Mouse (Mus musculus): Measurements from ENCODE around the gene Sim2.

Sim2 gene

GRCm38 (mm10) chr16:94084711-94085602 is at the start of gene Sim2:
Gene Sim2, plus strand, starts transcription at chr16:94084931.
- no peak for DNase-seq (ENCODE audit: low read depth, low spot score)

GRCm38 (mm10) chr16:94037280-94037679 is 47.5 kb upstream of the Sim2 start:
- no peak for DNase-seq (ENCODE audit: low read depth, low spot score)

- peak; percentile 59 for DNase-seq (ENCODE audit: low read depth, low spot score)
These were observed 46.3 kb upstream of the Sim2 start for GRCm38 (mm10) chr16:94038272-94038985.

- DNase-seq (ENCODE audit: low read depth, low spot score) = no peak
These were observed 45.8 kb upstream of the Sim2 start for GRCm38 (mm10) chr16:94038986-94039341.

GRCm38 (mm10) chr16:94040485-94040884 is 44.2 kb upstream of the Sim2 start:
- DNase-seq (ENCODE audit: low read depth, low spot score) = no peak

- DNase-seq (ENCODE audit: low read depth, low spot score) = peak; percentile 20
These were observed 43.5 kb upstream of the Sim2 start for GRCm38 (mm10) chr16:94041065-94041712.

- no peak for DNase-seq (ENCODE audit: low read depth, low spot score)
These were observed 40.9 kb upstream of the Sim2 start for GRCm38 (mm10) chr16:94043797-94044196.

GRCm38 (mm10) chr16:94044996-94045395 is 39.7 kb upstream of the Sim2 start:
- DNase-seq (ENCODE audit: low read depth, low spot score) = no peak

GRCm38 (mm10) chr16:94050368-94050767 is 34.4 kb upstream of the Sim2 start:
- no peak for DNase-seq (ENCODE audit: low read depth, low spot score)

GRCm38 (mm10) chr16:94055176-94055575 is 29.6 kb upstream of the Sim2 start:
- DNase-seq (ENCODE audit: low read depth, low spot score) = no peak

GRCm38 (mm10) chr16:94055576-94055975 is 29.2 kb upstream of the Sim2 start:
- no peak for DNase-seq (ENCODE audit: low read depth, low spot score)

GRCm38 (mm10) chr16:94059820-94060219 is 24.9 kb upstream of the Sim2 start:
- DNase-seq (ENCODE audit: low read depth, low spot score) = no peak

- no peak for DNase-seq (ENCODE audit: low read depth, low spot score)
These were observed 20.5 kb upstream of the Sim2 start for GRCm38 (mm10) chr16:94064211-94064610.

- no peak for DNase-seq (ENCODE audit: low read depth, low spot score)
These were observed 18.7 kb upstream of the Sim2 start for GRCm38 (mm10) chr16:94065728-94066674.

GRCm38 (mm10) chr16:94066771-94067170 is 18.0 kb upstream of the Sim2 start:
- DNase-seq (ENCODE audit: low read depth, low spot score) = no peak

GRCm38 (mm10) chr16:94067280-94067679 is 17.5 kb upstream of the Sim2 start:
- DNase-seq (ENCODE audit: low read depth, low spot score) = no peak

GRCm38 (mm10) chr16:94069061-94069460 is 15.7 kb upstream of the Sim2 start:
- no peak for DNase-seq (ENCODE audit: low read depth, low spot score)

GRCm38 (mm10) chr16:94070920-94071319 is 13.8 kb upstream of the Sim2 start:
- no peak for DNase-seq (ENCODE audit: low read depth, low spot score)

- DNase-seq (ENCODE audit: low read depth, low spot score) = no peak
These were observed 13.3 kb upstream of the Sim2 start for GRCm38 (mm10) chr16:94071468-94071867.

GRCm38 (mm10) chr16:94075362-94076027 is 9.2 kb upstream of the Sim2 start:
- no peak for DNase-seq (ENCODE audit: low read depth, low spot score)

Data from retina, postnatal 7 days (tissue).